9 mouse cellular contexts compared by ENCODE assay signal in the genomic region with DNA sequence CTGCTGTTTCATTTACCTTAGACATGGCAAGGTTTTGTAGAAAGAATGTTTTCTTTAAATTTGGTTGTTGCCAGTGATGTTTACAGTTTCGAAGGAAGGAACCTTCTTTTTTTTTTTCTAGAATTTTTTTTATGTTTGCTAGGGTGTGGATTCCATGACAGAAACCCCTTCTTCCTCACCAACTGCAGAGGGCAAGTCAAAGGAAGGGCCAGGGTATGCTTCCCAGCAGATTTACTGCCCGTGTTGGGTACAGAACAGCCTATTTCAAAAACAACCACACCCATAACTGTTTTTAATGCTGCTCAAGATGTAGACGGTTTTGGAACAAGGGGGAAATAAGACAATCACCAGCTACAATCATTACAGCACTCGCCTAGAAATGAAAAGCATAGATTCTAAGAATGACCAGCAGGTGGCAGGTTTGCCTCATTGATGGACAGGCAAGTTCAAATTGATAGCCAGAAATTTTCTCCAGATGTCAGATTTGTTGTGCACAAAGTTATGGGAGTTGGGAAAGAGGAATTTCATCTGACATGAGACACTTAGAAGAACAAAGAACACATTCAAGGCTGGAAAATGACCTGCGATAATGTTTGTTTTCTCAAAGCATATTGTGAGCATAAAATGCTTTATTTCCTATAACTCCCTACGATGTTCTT.
DNase-seq lines count a peak whose midpoint lies in the region; ATAC-seq and TF ChIP-seq lines count a peak whose summit lies in the region.
"Had no signal": no experiment of that assay in that cellular context is flagged by ENCODE, and none has a peak within 500 bp of the region (broad histone marks: within the 10 kb centered on the region; RNA-seq: fewer than 3 reads in every experiment).

No protein-coding gene starts in this region.

- H3K9me3 ChIP-seq in forebrain, embryonic 10.5 days = no peaks in the 10 kb centered on the region
- H3K9me3 ChIP-seq in stomach, postnatal 0 days (ENCODE audit: control insufficient read depth, low read length) = no peaks in the 10 kb centered on the region
- H3K9me3 ChIP-seq: hindbrain, embryonic 15.5 days had no signal

- H3K36me3 ChIP-seq in forebrain, embryonic 10.5 days (replicated peaks) = no peaks in the 10 kb centered on the region
- H3K36me3 ChIP-seq in stomach, postnatal 0 days (ENCODE audit: control insufficient read depth, insufficient read depth, low read length) = no peaks in the 10 kb centered on the region
- H3K36me3 ChIP-seq: hindbrain, embryonic 15.5 days had no signal

- TF ChIP-seq CTCF in stomach, postnatal 0 days (IDR thresholded peaks at IDR 0.05; ENCODE audit: low read depth) = peak; percentile 84

- DNase-seq in adrenal gland, postnatal 14 days = peak; percentile 47
- no peak for DNase-seq in adrenal gland, adult 8-10 months
- DNase-seq in urinary bladder, postnatal 25 days (ENCODE audit: low spot score) = peak; percentile 5
- DNase-seq in urinary bladder, postnatal 4 days (ENCODE audit: low spot score in 2 of 2) = no peak
- peak; percentile 29 for DNase-seq in forebrain, embryonic 10.5 days (ENCODE audit: extremely low spot score, low spot score)
- peak; percentile 30 to 79 for DNase-seq in layer of hippocampus, adult 18-20 months (ENCODE audit: low spot score in 2 of 2)
- peak; percentile 33 for DNase-seq in stomach, postnatal 0 days (ENCODE audit: low spot score)

- no peak overlapping the region for H3K9ac ChIP-seq in stomach, postnatal 0 days (ENCODE audit: low read length)
- H3K9ac ChIP-seq: hindbrain, embryonic 15.5 days had no signal

- H3K27me3 ChIP-seq in forebrain, embryonic 10.5 days (ENCODE audit: poor library complexity, severe bottlenecking) = no peaks in the 10 kb centered on the region
- no peaks in the 10 kb centered on the region for H3K27me3 ChIP-seq in stomach, postnatal 0 days (ENCODE audit: control insufficient read depth, insufficient read depth, low read length)
- H3K27me3 ChIP-seq: hindbrain, embryonic 15.5 days had no signal

- no peak overlapping the region for H3K27ac ChIP-seq in forebrain, embryonic 10.5 days
- H3K27ac ChIP-seq in stomach, postnatal 0 days (replicated peaks) = no peak overlapping the region
- H3K27ac ChIP-seq: hindbrain, embryonic 15.5 days had no signal

- no peak for TF ChIP-seq EP300 in stomach, postnatal 0 days (optimal IDR thresholded peaks at IDR 0.05)

- no peak overlapping the region for H3K4me3 ChIP-seq in forebrain, embryonic 10.5 days
- H3K4me3 ChIP-seq in stomach, postnatal 0 days (ENCODE audit: low read depth, low read length) = no peak overlapping the region
- H3K4me3 ChIP-seq: hindbrain, embryonic 15.5 days had no signal

- 31% methylated on average over 6 of the region's 6 CpGs for WGBS in forebrain, embryonic 10.5 days
- 26% methylated on average over 6 of the region's 6 CpGs for WGBS in stomach, postnatal 0 days

- ATAC-seq in megakaryocyte progenitor cell, adult 5-6 weeks (replicated peaks; ENCODE audit: poor library complexity) = peak; percentile 86
- no peak for ATAC-seq in stomach, postnatal 0 days (ENCODE audit: low FRiP score, low TSS enrichment)

- H3K4me2 ChIP-seq in stomach, postnatal 0 days (replicated peaks; ENCODE audit: low read depth) = no peak overlapping the region
- H3K4me2 ChIP-seq: hindbrain, embryonic 15.5 days had no signal

- no peaks in the 10 kb centered on the region for H3K4me1 ChIP-seq in forebrain, embryonic 10.5 days
- H3K4me1 ChIP-seq in stomach, postnatal 0 days (replicated peaks; ENCODE audit: control insufficient read depth, insufficient read depth) = no peaks in the 10 kb centered on the region
- H3K4me1 ChIP-seq: hindbrain, embryonic 15.5 days had no signal

Comparison
In these comparisons a context has a peak if more than half of its experiments do, and no peak if none do; other contexts are left out.
1. DNase-seq: peak in adrenal gland, postnatal 14 days (single experiment), urinary bladder, postnatal 25 days (single experiment), forebrain, embryonic 10.5 days (single experiment), layer of hippocampus, adult 18-20 months (2 of 2) and stomach, postnatal 0 days (single experiment); none in adrenal gland, adult 8-10 months (single experiment) and urinary bladder, postnatal 4 days (0 of 2).